Mouse (Mus musculus): ENCODE measurements around the gene BC080695. TPM values are rescaled to one million over a fixed set of nuclear protein-coding genes. Genes with fewer than 3 reads are reported as not detected.
"Not testable (repeated sequence)": the region's sequence is repeated elsewhere in the genome, so short reads cannot be mapped to it uniquely, and the experiment has no call there.

The BC080695 gene
- total RNA-seq (2014; fragmentation: Nextera tagmentation) (not detected in 2 replicates), total RNA-seq (2017) (not detected in 2 replicates)

DNA sequence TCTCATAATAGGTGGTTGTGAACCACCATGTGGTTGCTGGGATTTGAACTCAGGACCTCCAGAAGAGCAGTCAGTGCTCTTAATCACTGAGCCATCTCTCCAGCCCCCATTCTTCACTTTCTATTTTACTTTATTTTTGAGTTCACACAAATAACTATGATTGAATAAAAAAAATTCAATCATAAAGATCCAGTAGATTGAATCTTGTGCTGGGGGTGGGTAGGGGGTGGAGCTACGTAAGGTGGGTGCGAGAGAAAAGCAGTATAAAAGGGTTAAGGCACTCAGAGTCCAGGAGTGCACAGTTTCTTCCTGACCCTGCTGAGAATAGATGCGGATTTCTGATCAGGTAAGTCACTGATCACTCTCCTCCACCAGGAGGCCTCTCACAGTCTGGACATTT is at the start of gene BC080695, which contains the start of gene Gm13057:
BC080695 (plus strand) TSS at position 301 of the 400 bp plus-strand sequence.
Gm13057 (plus strand) TSS at position 310 of the 400 bp plus-strand sequence.
- ATAC-seq (replicated peaks; ENCODE audit: poor library complexity, severe bottlenecking): not testable (repeated sequence)

DNA sequence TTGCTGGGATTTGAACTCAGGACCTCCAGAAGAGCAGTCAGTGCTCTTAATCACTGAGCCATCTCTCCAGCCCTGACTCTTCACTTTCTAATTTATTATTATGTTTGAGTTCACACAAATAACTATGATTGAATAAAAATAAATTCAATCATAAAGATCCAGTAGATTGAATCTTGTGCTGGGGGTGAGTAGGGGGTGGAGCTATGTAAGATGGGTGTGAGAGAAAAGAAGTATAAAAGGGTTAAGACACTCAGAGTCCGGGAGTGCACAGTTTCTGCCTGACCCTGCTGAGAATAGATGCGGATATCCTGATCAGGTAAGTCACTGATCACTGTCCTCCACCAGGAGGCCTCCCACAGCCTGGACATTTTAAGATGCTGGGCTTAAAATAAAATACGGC is 40.5 kb upstream of the BC080695 start, which contains the start of gene Gm13043:
Gm13043 (plus strand) TSS at position 301 of the 400 bp plus-strand sequence.
- no peak for ATAC-seq (replicated peaks; ENCODE audit: poor library complexity, severe bottlenecking)

DNA sequence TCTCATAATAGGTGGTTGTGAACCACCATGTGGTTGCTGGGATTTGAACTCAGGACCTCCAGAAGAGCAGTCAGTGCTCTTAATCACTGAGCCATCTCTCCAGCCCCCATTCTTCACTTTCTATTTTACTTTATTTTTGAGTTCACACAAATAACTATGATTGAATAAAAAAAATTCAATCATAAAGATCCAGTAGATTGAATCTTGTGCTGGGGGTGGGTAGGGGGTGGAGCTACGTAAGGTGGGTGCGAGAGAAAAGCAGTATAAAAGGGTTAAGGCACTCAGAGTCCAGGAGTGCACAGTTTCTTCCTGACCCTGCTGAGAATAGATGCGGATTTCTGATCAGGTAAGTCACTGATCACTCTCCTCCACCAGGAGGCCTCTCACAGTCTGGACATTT is 15.8 kb upstream of the BC080695 start, which contains the start of gene Gm13040:
Gm13040 (plus strand) TSS at position 301 of the 400 bp plus-strand sequence.
- not testable (repeated sequence) for ATAC-seq (replicated peaks; ENCODE audit: poor library complexity, severe bottlenecking)

DNA sequence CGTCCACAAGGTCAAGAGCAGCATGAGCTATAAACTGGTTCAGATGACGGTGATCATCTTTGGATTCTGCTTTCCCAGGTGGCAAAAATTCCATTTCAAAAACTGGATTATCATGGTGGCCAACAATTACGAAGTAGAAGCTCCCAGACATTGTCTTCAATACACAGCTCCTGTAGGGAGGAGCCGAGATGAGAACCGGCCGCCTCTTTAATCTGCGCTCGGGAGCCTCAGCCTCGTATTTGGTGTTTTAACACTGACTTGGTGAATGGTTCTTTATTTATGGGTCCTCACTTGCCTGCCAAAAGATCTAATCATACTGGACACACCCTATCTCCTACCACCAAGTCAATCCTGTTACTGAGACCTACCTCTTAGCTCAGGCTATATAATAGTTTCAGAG is 60.4 kb downstream of the BC080695 start:
- peak; percentile 42; the same call in 1 of the 2 replicates for ATAC-seq (replicated peaks; ENCODE audit: poor library complexity, severe bottlenecking)

DNA sequence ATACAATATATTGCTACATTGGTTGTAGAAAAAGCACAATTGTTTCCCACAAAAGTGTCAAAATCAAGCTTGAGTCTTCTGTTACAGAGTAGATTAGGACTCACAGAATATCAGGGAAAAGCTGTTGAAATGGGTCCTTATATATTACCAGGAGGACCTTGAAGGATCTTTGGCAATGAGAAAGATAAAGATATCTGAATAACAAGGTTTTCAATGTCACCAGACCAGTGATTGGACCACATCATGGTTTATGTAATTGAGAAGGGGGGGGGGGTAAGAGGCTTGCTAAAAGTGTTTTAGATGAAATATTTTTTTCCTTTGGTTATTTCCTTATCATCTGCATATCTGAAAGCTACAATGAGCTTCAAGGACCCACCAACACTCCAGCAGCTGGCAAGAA is 63.2 kb downstream of the BC080695 start, which contains the start of gene Gm13083:
Gm13083 (plus strand) TSS at position 301 of the 400 bp plus-strand sequence.
- ATAC-seq (replicated peaks; ENCODE audit: poor library complexity, severe bottlenecking): not testable (repeated sequence)

DNA sequence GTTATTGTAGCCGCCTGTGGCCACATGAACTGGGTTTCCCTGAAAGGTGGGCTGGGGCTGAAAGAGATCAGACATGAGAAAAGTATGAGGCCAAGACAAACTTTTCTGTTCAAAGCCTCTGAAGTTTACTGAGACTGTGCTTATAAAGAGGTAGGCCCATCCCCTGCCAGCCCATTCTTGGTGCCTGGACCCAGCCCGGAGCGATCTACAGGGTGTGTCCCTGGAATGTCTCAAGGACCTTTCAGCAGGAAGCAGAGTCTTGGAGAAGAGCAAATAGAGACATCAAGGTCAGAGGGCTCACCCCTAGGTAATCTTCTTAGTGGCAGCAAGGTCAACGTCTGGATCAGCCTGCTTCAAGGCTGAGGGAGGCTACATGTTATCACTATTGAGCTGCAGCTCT is 66.6 kb downstream of the BC080695 start:
- not testable (repeated sequence) for ATAC-seq (replicated peaks; ENCODE audit: poor library complexity, severe bottlenecking)

Other genes with a start within 250 kb of the BC080695 start
- not detected in 2 replicates for gene Lrrc38, start 201.9 kb upstream of the BC080695 start, total RNA-seq (2014; fragmentation: Nextera tagmentation)
- gene Lrrc38, start 201.9 kb upstream of the BC080695 start, total RNA-seq (2017): not detected in 2 replicates
- gene Pramel1, start 157.3 kb upstream of the BC080695 start, total RNA-seq (2014; fragmentation: Nextera tagmentation): not detected in 2 replicates
- gene Pramel1, start 157.3 kb upstream of the BC080695 start, total RNA-seq (2017): not detected in 2 replicates
- 13.9 and 15.5 TPM in 2 replicates for gene Pramef8, start 139.3 kb upstream of the BC080695 start, total RNA-seq (2014; fragmentation: Nextera tagmentation)
- gene Pramef8, start 139.3 kb upstream of the BC080695 start, total RNA-seq (2017): 8.5 and 10.4 TPM in 2 replicates
- not detected in 2 replicates for gene Oog4, start 101.4 kb upstream of the BC080695 start, total RNA-seq (2014; fragmentation: Nextera tagmentation)
- not detected in 2 replicates for gene Oog4, start 101.4 kb upstream of the BC080695 start, total RNA-seq (2017)
- gene Gm13043, start 40.4 kb upstream of the BC080695 start, total RNA-seq (2014; fragmentation: Nextera tagmentation): not detected in 2 replicates
- not detected in 2 replicates for gene Gm13043, start 40.4 kb upstream of the BC080695 start, total RNA-seq (2017)
- gene Gm13040, start 15.7 kb upstream of the BC080695 start, total RNA-seq (2014; fragmentation: Nextera tagmentation): not detected in 2 replicates
- not detected in 2 replicates for gene Gm13040, start 15.7 kb upstream of the BC080695 start, total RNA-seq (2017)
- gene Gm13057, start within 50 bp of the BC080695 start, total RNA-seq (2014; fragmentation: Nextera tagmentation): not detected in 2 replicates
- gene Gm13057, start within 50 bp of the BC080695 start, total RNA-seq (2017): not detected in 2 replicates
- not detected in 2 replicates for gene Gm13083, start 63.3 kb downstream of the BC080695 start, total RNA-seq (2014; fragmentation: Nextera tagmentation)
- not detected in 2 replicates for gene Gm13083, start 63.3 kb downstream of the BC080695 start, total RNA-seq (2017)
- not detected in 2 replicates for gene Gm13088, start 105.5 kb downstream of the BC080695 start, total RNA-seq (2014; fragmentation: Nextera tagmentation)
- not detected in 2 replicates for gene Gm13088, start 105.5 kb downstream of the BC080695 start, total RNA-seq (2017)
- not detected in 2 replicates for gene Gm13089, start 151.0 kb downstream of the BC080695 start, total RNA-seq (2014; fragmentation: Nextera tagmentation)
- gene Gm13089, start 151.0 kb downstream of the BC080695 start, total RNA-seq (2017): not detected in 2 replicates
- gene Gm13078, start 167.8 kb downstream of the BC080695 start, total RNA-seq (2014; fragmentation: Nextera tagmentation): not detected in 2 replicates
- gene Gm13078, start 167.8 kb downstream of the BC080695 start, total RNA-seq (2017): not detected in 2 replicates
- gene Gm13023, start 237.7 kb downstream of the BC080695 start, total RNA-seq (2014; fragmentation: Nextera tagmentation): not detected in 2 replicates
- gene Gm13023, start 237.7 kb downstream of the BC080695 start, total RNA-seq (2017): not detected in 2 replicates